Mouse (Mus musculus) forebrain, embryonic 13.5 days (tissue): ENCODE measurements around the gene Mettl7a1. TPM values are rescaled to one million over a fixed set of nuclear protein-coding genes. Genes with fewer than 3 reads are reported as not detected.
"Not testable (repeated sequence)": the region's sequence is repeated elsewhere in the genome, so short reads cannot be mapped to it uniquely, and the experiment has no call there.

Experiments
- ATAC-seq: fragments of 200-750 bp; cut with Nextera tagmentation; 2 replicates; pipeline ENCODE4 v1.8.0; 2017
- H3K27ac ChIP-seq: fragments of 300-500 bp; sonication (generic); 2 replicates; pipeline ENCODE4 v1.5.1; 2015; ENCODE audit warnings: inconsistent platforms, mild to moderate bottlenecking, moderate library complexity
- H3K27me3 ChIP-seq: fragments of 300-500 bp; sonication (generic); 2 replicates; pipeline ENCODE4 v1.6.1; 2015; ENCODE audit warnings: mild to moderate bottlenecking, inconsistent platforms
- H3K36me3 ChIP-seq: fragments of 300-500 bp; sonication (generic); 2 replicates; pipeline ENCODE4 v1.6.1; 2015; ENCODE audit warnings: mild to moderate bottlenecking, inconsistent platforms; ENCODE audit not compliant: poor library complexity, severe bottlenecking
- H3K4me1 ChIP-seq: fragments of 300-500 bp; sonication (generic); 2 replicates; pipeline ENCODE4 v1.6.1; 2015; ENCODE audit warnings: inconsistent platforms
- H3K4me2 ChIP-seq: fragments of 300-500 bp; sonication (generic); 2 replicates; pipeline ENCODE4 v1.6.1; 2015; ENCODE audit warnings: inconsistent platforms, mild to moderate bottlenecking, moderate library complexity
- H3K4me3 ChIP-seq: fragments of 300-500 bp; sonication (generic); 2 replicates; pipeline ENCODE4 v1.5.1; 2015; ENCODE audit warnings: mild to moderate bottlenecking, inconsistent platforms
- H3K9ac ChIP-seq: fragments of 300-500 bp; sonication (generic); 2 replicates; pipeline ENCODE4 v1.6.1; 2015; ENCODE audit warnings: mild to moderate bottlenecking, inconsistent platforms
- H3K9me3 ChIP-seq: fragments of 300-500 bp; sonication (generic); replicated peaks from 2 replicates; pipeline ENCODE4 v1.6.1; 2016; ENCODE audit warnings: inconsistent platforms
- WGBS: fragments of 180-500 bp; shearing (Covaris S2); methylation state at CpG from one replicate; pipeline ENCODE4 v1.1.7; 2015; 5-methylcytosine and 5-hydroxymethylcytosine counted together
- polyA plus RNA-seq: library from polyadenylated mRNA; unstranded; fragments of >200 nt; fragmentation: Nextera tagmentation; extraction: Ambion mirVana; gene quantifications from 2 replicates; pipeline ENCODE4 v1.2.1, GENCODE M21; 2015

The Mettl7a1 gene
- polyA plus RNA-seq: 3.2 and 4.6 TPM in 2 replicates

GRCm38 (mm10) chr15:100304019-100304991, at the start of gene Mettl7a1:
Mettl7a1 (plus strand) TSS chr15:100304140.
- H3K27ac ChIP-seq: peak within 1 kb of the TSS; percentile 80
- H3K36me3 ChIP-seq: no peaks in the 10 kb centered on the region
- peak within 1 kb of the TSS; percentile 48 for H3K4me3 ChIP-seq
- H3K27me3 ChIP-seq: no peaks in the 10 kb centered on the region
- H3K9ac ChIP-seq: peak within 1 kb of the TSS; percentile 75
- WGBS: 1% methylated on average over 25 of the region's 30 CpGs
- H3K4me2 ChIP-seq: peak within 1 kb of the TSS; percentile 72
- ATAC-seq: peak; percentile 84
- H3K4me1 ChIP-seq: peaks cover 13% of the 10 kb centered on the region; the same call in 1 of the 2 replicates
- H3K9me3 ChIP-seq: no peaks in the 10 kb centered on the region

- no peak overlapping the region for H3K4me2 ChIP-seq
- 88% methylated on average over 6 of the region's 6 CpGs for WGBS
Observed at GRCm38 (mm10) chr15:100256386-100256785, 47.6 kb upstream of the Mettl7a1 start.

GRCm38 (mm10) chr15:100257305-100257704, 46.6 kb upstream of the Mettl7a1 start:
- Histone ChIP-seq H3K4me1 (no peaks in the 10 kb centered on the region), H3K27me3 (no peaks in the 10 kb centered on the region), H3K27ac (no peak overlapping the region), H3K9ac (no peak overlapping the region), H3K4me2 (no peak overlapping the region), H3K36me3 (peaks cover 79% of the 10 kb centered on the region), H3K4me3 (no peak overlapping the region), H3K9me3 (no peaks in the 10 kb centered on the region)
- ATAC-seq: no peak
- WGBS: 92% methylated on average over 5 of the region's 5 CpGs

More at GRCm38 (mm10) chr15:100256386-100256785, 47.6 kb upstream of the Mettl7a1 start:
- Histone ChIP-seq H3K27me3 (no peaks in the 10 kb centered on the region), H3K36me3 (peaks cover 82% of the 10 kb centered on the region), H3K27ac (no peak overlapping the region), H3K4me1 (no peaks in the 10 kb centered on the region), H3K9me3 (no peaks in the 10 kb centered on the region), H3K9ac (no peak overlapping the region), H3K4me3 (no peak overlapping the region)
- ATAC-seq: no peak

GRCm38 (mm10) chr15:100258646-100259425, 45.1 kb upstream of the Mettl7a1 start:
- no peaks in the 10 kb centered on the region for H3K9me3 ChIP-seq
- H3K4me2 ChIP-seq: no peak overlapping the region
- ATAC-seq: no peak
- H3K4me1 ChIP-seq: no peaks in the 10 kb centered on the region
- H3K4me3 ChIP-seq: no peak overlapping the region
- H3K9ac ChIP-seq: no peak overlapping the region
- 94% methylated on average over 7 of the region's 7 CpGs for WGBS
- H3K27me3 ChIP-seq: no peaks in the 10 kb centered on the region
- H3K27ac ChIP-seq: no peak overlapping the region
- peaks cover 67% of the 10 kb centered on the region for H3K36me3 ChIP-seq

- not testable (repeated sequence) for ATAC-seq, H3K27me3 ChIP-seq, H3K4me3 ChIP-seq, H3K27ac ChIP-seq, H3K4me2 ChIP-seq, H3K4me1 ChIP-seq, H3K9me3 ChIP-seq, H3K9ac ChIP-seq
- 95% methylated on average over 7 of the region's 7 CpGs for WGBS
- peaks cover 52% of the 10 kb centered on the region for H3K36me3 ChIP-seq
Observed at GRCm38 (mm10) chr15:100260351-100260750, 43.6 kb upstream of the Mettl7a1 start.

DNA sequence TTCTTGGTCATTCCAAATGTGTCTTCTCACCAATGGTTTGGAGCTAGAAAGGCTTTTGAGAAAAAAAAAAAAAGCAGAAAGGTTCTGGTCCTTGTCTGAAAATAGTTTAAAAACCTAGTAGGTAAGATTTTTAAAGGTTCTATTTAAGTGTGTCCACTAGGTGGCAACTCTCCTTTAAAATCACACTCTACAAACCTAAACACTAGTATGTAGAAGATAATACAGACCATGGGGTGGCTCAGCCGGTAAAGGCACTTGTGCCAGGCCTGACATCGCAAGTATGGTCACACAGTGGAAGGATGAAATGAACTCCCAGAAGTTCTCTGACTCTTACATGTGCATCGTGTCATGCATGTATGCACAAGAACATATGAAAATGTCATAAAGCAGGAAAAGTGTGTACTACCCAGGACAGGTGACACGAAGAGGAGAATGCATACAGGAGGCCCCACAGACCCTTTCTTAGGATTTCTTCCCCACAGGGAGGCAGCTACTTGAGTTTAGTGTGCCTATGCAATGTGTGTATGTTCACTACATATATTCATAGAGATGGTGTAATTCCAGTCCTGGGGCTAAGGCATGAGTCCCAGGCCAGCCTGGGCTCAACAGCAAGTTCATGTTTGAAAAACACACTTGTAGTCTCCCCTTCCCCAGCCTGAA, 40.6 kb upstream of the Mettl7a1 start:
- Histone ChIP-seq H3K4me3 (no peak overlapping the region), H3K36me3 (peaks cover 25% of the 10 kb centered on the region), H3K4me1 (no peaks in the 10 kb centered on the region), H3K9me3 (no peaks in the 10 kb centered on the region), H3K27me3 (no peaks in the 10 kb centered on the region), H3K9ac (no peak overlapping the region), H3K27ac (no peak overlapping the region), H3K4me2 (no peak overlapping the region)
- 13% methylated on average over 4 of the region's 4 CpGs for WGBS
- no peak for ATAC-seq

- no peaks in the 10 kb centered on the region for H3K4me1 ChIP-seq
- no peaks in the 10 kb centered on the region for H3K27me3 ChIP-seq
- 84% methylated on average over 4 of the region's 5 CpGs for WGBS
- H3K27ac ChIP-seq: no peak overlapping the region
- no peak overlapping the region for H3K9ac ChIP-seq
- H3K9me3 ChIP-seq: no peaks in the 10 kb centered on the region
- no peak for ATAC-seq
- no peak overlapping the region for H3K4me2 ChIP-seq
- H3K36me3 ChIP-seq: peaks cover 12% of the 10 kb centered on the region
- H3K4me3 ChIP-seq: no peak overlapping the region
Observed at GRCm38 (mm10) chr15:100265586-100266325, 38.2 kb upstream of the Mettl7a1 start.

DNA sequence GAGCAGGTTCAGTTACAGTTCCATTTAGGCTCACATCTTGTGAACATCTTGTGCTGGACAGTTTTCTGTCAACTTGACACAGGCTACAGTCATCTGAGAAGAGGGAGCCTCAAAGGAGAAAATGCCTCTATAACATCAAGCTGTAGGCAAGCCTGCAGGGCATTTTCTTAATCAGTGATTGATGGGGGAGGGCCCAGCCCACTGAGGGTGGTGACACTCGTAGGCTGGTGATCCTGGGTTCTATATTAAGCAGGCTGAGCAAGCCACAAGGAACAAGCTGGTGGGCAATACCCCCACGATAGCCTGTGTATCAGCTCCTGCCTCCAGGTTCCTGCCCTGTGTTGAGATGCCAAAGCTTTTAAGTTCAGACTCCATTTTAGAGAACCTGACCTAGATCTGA, 35.0 kb upstream of the Mettl7a1 start:
- no peak for ATAC-seq
- Histone ChIP-seq H3K27me3 (no peaks in the 10 kb centered on the region), H3K4me1 (no peaks in the 10 kb centered on the region), H3K4me2 (no peak overlapping the region), H3K36me3 (no peaks in the 10 kb centered on the region), H3K9ac (no peak overlapping the region), H3K9me3 (no peaks in the 10 kb centered on the region; the same call in 1 of the 2 replicates), H3K27ac (no peak overlapping the region), H3K4me3 (no peak overlapping the region)
- 74% methylated on average over 2 of the region's 2 CpGs for WGBS

DNA sequence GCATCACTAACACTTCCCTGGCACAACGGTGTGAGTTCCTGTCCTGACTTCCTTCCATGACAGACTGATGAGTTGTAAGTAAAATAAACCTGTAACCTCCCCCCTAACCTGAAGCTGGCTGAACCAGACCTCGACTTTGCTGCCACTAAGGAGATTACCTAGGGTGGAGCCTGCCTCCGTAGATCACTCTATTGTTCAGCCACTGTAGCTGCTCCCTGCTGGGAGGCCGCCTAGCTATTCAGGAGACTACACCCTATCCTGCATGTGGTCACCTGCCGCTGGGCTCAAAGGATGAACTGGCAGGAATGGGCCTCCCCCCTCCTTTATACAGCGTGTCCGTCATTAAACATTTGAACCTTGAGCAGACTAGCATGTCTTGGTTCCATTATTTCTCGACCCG, 34.2 kb upstream of the Mettl7a1 start:
- Histone ChIP-seq H3K9me3 (no peaks in the 10 kb centered on the region; the same call in 1 of the 2 replicates), H3K4me2 (no peak overlapping the region), H3K9ac (no peak overlapping the region), H3K4me1 (no peaks in the 10 kb centered on the region), H3K27ac (no peak overlapping the region), H3K27me3 (no peaks in the 10 kb centered on the region), H3K4me3 (no peak overlapping the region), H3K36me3 (no peaks in the 10 kb centered on the region)
- ATAC-seq: no peak
- WGBS: 14% methylated on average over 9 of the region's 9 CpGs

GRCm38 (mm10) chr15:100270609-100271008, 33.3 kb upstream of the Mettl7a1 start:
- H3K36me3 ChIP-seq, H3K27ac ChIP-seq: not testable (repeated sequence)
- 18% methylated on average over 7 of the region's 7 CpGs for WGBS

DNA sequence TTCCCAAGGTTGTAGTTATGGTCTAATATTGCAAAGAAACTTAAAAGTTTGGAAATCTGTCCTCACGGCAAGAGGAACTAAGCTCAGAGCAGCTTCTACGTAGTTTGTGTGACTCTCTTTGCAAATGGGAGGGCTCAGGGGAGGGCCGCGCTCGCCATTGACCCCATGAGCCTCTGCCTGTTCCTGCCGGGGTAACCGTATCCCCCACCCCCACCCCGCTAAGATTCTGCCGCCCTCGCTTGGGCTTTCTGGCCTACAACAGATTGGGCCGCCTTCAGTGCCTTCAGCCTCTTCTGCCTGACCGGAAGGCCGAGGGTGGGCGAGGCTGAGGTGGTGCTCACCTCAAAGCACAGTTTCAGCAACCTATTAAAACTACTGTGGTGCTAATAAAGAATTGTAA, 32.5 kb upstream of the Mettl7a1 start:
- Histone ChIP-seq H3K9ac (no peak overlapping the region), H3K27ac (no peak overlapping the region), H3K36me3 (no peaks in the 10 kb centered on the region), H3K4me2 (no peak overlapping the region), H3K9me3 (no peaks in the 10 kb centered on the region; the same call in 1 of the 2 replicates), H3K27me3 (no peaks in the 10 kb centered on the region), H3K4me3 (no peak overlapping the region), H3K4me1 (no peaks in the 10 kb centered on the region)
- no peak for ATAC-seq
- WGBS: 59% methylated on average over 14 of the region's 14 CpGs

More at GRCm38 (mm10) chr15:100270609-100271008, 33.3 kb upstream of the Mettl7a1 start:
- H3K9me3 ChIP-seq, ATAC-seq, H3K27me3 ChIP-seq, H3K9ac ChIP-seq, H3K4me3 ChIP-seq, H3K4me2 ChIP-seq, H3K4me1 ChIP-seq: not testable (repeated sequence)
